Mouse (Mus musculus) cerebellum, adult 2 months (tissue): ENCODE measurements around the gene Cass4.

ENCODE experiments used
- CTCF ChIP-seq: fragments of 200-500 bp; IDR thresholded peaks from 2 replicates; pipeline ENCODE4 v1.5.1; 2011; ENCODE audit warnings: low read depth, mild to moderate bottlenecking, control low read depth, low read length, moderate library complexity, borderline replicate concordance; ENCODE audit not compliant: insufficient read depth
- POLR2A ChIP-seq: fragments of 200-500 bp; IDR thresholded peaks from 2 replicates; pipeline ENCODE4 v1.6.1; 2011; ENCODE audit warnings: low read length, control low read depth, borderline replicate concordance; ENCODE audit not compliant: insufficient read depth

DNA sequence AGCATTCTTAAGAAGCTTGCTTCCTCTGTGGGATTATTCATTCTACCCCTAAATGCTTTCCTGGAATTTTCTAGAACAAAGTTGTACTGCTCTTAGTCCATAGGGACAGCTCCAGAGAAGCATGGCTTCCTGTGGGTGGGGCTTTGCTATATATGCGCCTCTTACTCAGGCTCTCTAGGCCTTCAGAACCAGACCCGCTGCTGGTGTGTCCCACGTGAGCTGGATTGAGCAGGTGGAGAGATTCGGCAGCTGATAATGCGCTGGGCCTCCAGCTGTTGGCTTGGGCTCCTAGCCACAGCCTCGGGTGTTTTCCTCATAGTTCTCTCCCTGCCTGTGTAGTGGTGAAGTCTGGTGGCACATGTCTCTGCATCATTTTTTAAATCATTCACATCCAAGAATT lies 57.0 kb downstream of the Cass4 start:
- no peak for TF ChIP-seq CTCF
- no peak for TF ChIP-seq POLR2A
